8 mouse cellular contexts compared by ENCODE assay signal in genomic region chr1:93685401-93686244, GRCm38 (mm10). TPM values are rescaled to one million over a fixed set of nuclear protein-coding genes. Genes with fewer than 3 reads are reported as not detected.
A peak's percentile ranks its signal among the peaks of the same experiment; 100 is the strongest.
DNase-seq lines count a peak whose midpoint lies in the region; ATAC-seq lines count a peak whose summit lies in the region.

Gene Bok (plus strand): TSS chr1:93685660.

- no peaks in the 10 kb centered on the region; the same call in 1 of the 2 replicates for H3K36me3 ChIP-seq in hindbrain, embryonic 14.5 days (replicated peaks; ENCODE audit: control insufficient read depth, insufficient read depth)

- peak within 1 kb of the TSS; percentile 82 for H3K27ac ChIP-seq in hindbrain, embryonic 14.5 days

- peaks cover 21% of the 10 kb centered on the region for H3K4me1 ChIP-seq in hindbrain, embryonic 14.5 days (replicated peaks; ENCODE audit: control insufficient read depth, insufficient read depth, low read length)

- ATAC-seq in hindbrain, embryonic 14.5 days (ENCODE audit: low FRiP score): peak; percentile 61
- no peak for ATAC-seq in megakaryocyte-erythroid progenitor cell, adult 5-6 weeks (replicated peaks; ENCODE audit: low FRiP score, low TSS enrichment, poor library complexity, severe bottlenecking)

- under 1% methylated on average over 74 of the region's 78 CpGs for WGBS in hindbrain, embryonic 14.5 days

- peak within 1 kb of the TSS; percentile 61 for H3K4me3 ChIP-seq in hindbrain, embryonic 14.5 days (replicated peaks; ENCODE audit: low read length)

- H3K4me2 ChIP-seq in hindbrain, embryonic 14.5 days (replicated peaks): peak within 1 kb of the TSS; percentile 87

- no peaks in the 10 kb centered on the region for H3K9me3 ChIP-seq in hindbrain, embryonic 14.5 days (ENCODE audit: control insufficient read depth, low read length)

- DNase-seq in adrenal gland, adult 8-10 months: peak; percentile 76
- DNase-seq in cerebellum, postnatal 4 days (ENCODE audit: low spot score in 2 of 2): peak; percentile 64 to 87
- DNase-seq in gastrocnemius, adult 8-10 months (ENCODE audit: low spot score in 2 of 2): peak; percentile 60 to 74
- DNase-seq in hindbrain, embryonic 14.5 days (ENCODE audit: low spot score): peak; percentile 75
- peak; percentile 37 to 54 for DNase-seq in left cerebral cortex, adult 8-10 months (ENCODE audit: low spot score in 2 of 2)
- DNase-seq in lung, postnatal 4 days: peak; percentile 84 to 90
- DNase-seq in right cerebral cortex, postnatal 14 days: peak; percentile 72

- peak within 1 kb of the TSS; percentile 86 for H3K9ac ChIP-seq in hindbrain, embryonic 14.5 days

- 0 out of 2 replicates have a peak, but pooled peaks cover 6% of the 10 kb centered on the region for H3K27me3 ChIP-seq in hindbrain, embryonic 14.5 days (ENCODE audit: control insufficient read depth, insufficient read depth, low read length)

RNA-seq across cellular contexts. Expression of gene Bok, which starts in this region (rescaled TPM):
- 10 to 100 TPM in 3 of 4 experiments, 1 to 10 TPM in 1; 9.1 to 13.5 (median 11.1) TPM for total RNA-seq in adrenal gland, adult 8-10 months (2022)
- 1 to 10 TPM in 3 of 4 experiments, under 1 TPM in 1; 0.41 to 1.2 (median 1.0) TPM for total RNA-seq in gastrocnemius, adult 8-10 months (2022)
- 79.8 and 82.4 TPM in 2 replicates for polyA plus RNA-seq in hindbrain, embryonic 14.5 days (2014; fragmentation: Nextera tagmentation; extraction: Ambion mirVana)
- total RNA-seq in left cerebral cortex, adult 8-10 months (2022): 10 to 100 TPM; 26.6 to 35.9 (median 30.8) TPM
- total RNA-seq in megakaryocyte-erythroid progenitor cell, adult 5-6 weeks (2014; fragmentation: Nextera tagmentation): not detected in 2 replicates
- not detected in 2 replicates for total RNA-seq in megakaryocyte-erythroid progenitor cell, adult 5-6 weeks (2017)

Comparison
In these comparisons a context has a peak if more than half of its experiments do, and no peak if none do; other contexts are left out.
1. RNA of gene Bok (total RNA-seq): 26.6 to 35.9 TPM in left cerebral cortex, adult 8-10 months and 9.1 to 13.5 TPM in adrenal gland, adult 8-10 months; 0.41 to 1.2 TPM in gastrocnemius, adult 8-10 months and not detected in megakaryocyte-erythroid progenitor cell, adult 5-6 weeks; every median in the first group is over 4 times any median in the second.
2. Peak in every context shown above with its lines, with median percentiles within 50 percentile points of each other: DNase-seq.